Mouse (Mus musculus) embryonic fibroblast, embryonic 13.5 days (primary cell): Measurements from ENCODE around the gene Ensa. TPM values are rescaled to one million over a fixed set of nuclear protein-coding genes. Genes with fewer than 3 reads are reported as not detected.

Source experiments
- H3K27ac ChIP-seq: 2 replicates; pipeline ENCODE4 v1.5.1; 2012; ENCODE audit warnings: low read length, control low read depth, inconsistent platforms; ENCODE audit not compliant: insufficient read depth
- H3K4me1 ChIP-seq: 2 replicates; pipeline ENCODE4 v1.6.1; 2011; ENCODE audit warnings: low read length; ENCODE audit not compliant: control insufficient read depth, insufficient read depth
- H3K4me3 ChIP-seq: 2 replicates; pipeline ENCODE4 v1.5.1; 2011; ENCODE audit warnings: mild to moderate bottlenecking, control low read depth, low read length; ENCODE audit not compliant: insufficient read depth
- CTCF ChIP-seq: IDR thresholded peaks from 2 replicates; pipeline ENCODE4 v1.5.1; 2011; ENCODE audit warnings: mild to moderate bottlenecking, control low read depth, low read length, moderate library complexity, borderline replicate concordance; ENCODE audit not compliant: insufficient read depth
- POLR2A ChIP-seq: IDR thresholded peaks from 2 replicates; pipeline ENCODE4 v1.6.1; 2011; ENCODE audit warnings: low read depth, mild to moderate bottlenecking, control low read depth, low read length, moderate library complexity
- polyA plus RNA-seq: library from polyadenylated mRNA; stranded (reverse); fragments of >200 nt; gene quantifications from 2 replicates; pipeline ENCODE4 v1.2.4, GENCODE M21; 2011; ENCODE audit warnings: low read depth; ENCODE audit not compliant: missing spikeins, insufficient read length

Ensa gene
- polyA plus RNA-seq, 1 experiment: 86.4 TPM

- peak overlapping the region; percentile 98 for H3K27ac ChIP-seq
- peaks cover 25% of the 10 kb centered on the region for H3K4me1 ChIP-seq
- TF ChIP-seq CTCF (peak; percentile 78), POLR2A (no peak)
- no peak overlapping the region for H3K4me3 ChIP-seq
Observed at GRCm38 (mm10) chr3:95676745-95677419, 52.1 kb downstream of the Ensa start.

GRCm38 (mm10) chr3:95677420-95678090 is 52.8 kb downstream of the Ensa start:
- Histone ChIP-seq H3K27ac (no peak overlapping the region), H3K4me3 (no peak overlapping the region), H3K4me1 (peaks cover 19% of the 10 kb centered on the region)
- TF ChIP-seq POLR2A (no peak), CTCF (no peak)

- Histone ChIP-seq H3K4me3 (no peak overlapping the region), H3K4me1 (peaks cover 8% of the 10 kb centered on the region), H3K27ac (no peak overlapping the region)
- TF ChIP-seq CTCF: no peak
- no peak for TF ChIP-seq POLR2A
Observed at GRCm38 (mm10) chr3:95679551-95679950, 54.8 kb downstream of the Ensa start.

GRCm38 (mm10) chr3:95680673-95681072 is 55.9 kb downstream of the Ensa start:
- peaks cover 3% of the 10 kb centered on the region for H3K4me1 ChIP-seq
- TF ChIP-seq CTCF (no peak), POLR2A (no peak)

GRCm38 (mm10) chr3:95681365-95681764 is 56.6 kb downstream of the Ensa start:
- TF ChIP-seq POLR2A (no peak), CTCF (no peak)
- peaks cover under 1% of the 10 kb centered on the region; the same call in 1 of the 2 replicates for H3K4me1 ChIP-seq

More at GRCm38 (mm10) chr3:95680673-95681072, 55.9 kb downstream of the Ensa start:
- H3K4me3 ChIP-seq: no peak overlapping the region
- H3K27ac ChIP-seq: no peak overlapping the region

More at GRCm38 (mm10) chr3:95681365-95681764, 56.6 kb downstream of the Ensa start:
- H3K27ac ChIP-seq: no peak overlapping the region
- H3K4me3 ChIP-seq: no peak overlapping the region

Other genes with a start within 250 kb of the Ensa start
- gene 4930558C23Rik, start 222.2 kb upstream of the Ensa start, polyA plus RNA-seq: not detected in 2 replicates
- gene Arnt, start 190.6 kb upstream of the Ensa start, polyA plus RNA-seq: 56.8 and 72.1 TPM in 2 replicates
- 60.5 and 72.7 TPM in 2 replicates for gene Ctsk, start 125.7 kb upstream of the Ensa start, polyA plus RNA-seq
- gene Ctss, start 98.2 kb upstream of the Ensa start, polyA plus RNA-seq: 0.60 and 5.1 TPM in 2 replicates
- gene Hormad1, start 65.3 kb upstream of the Ensa start, polyA plus RNA-seq: not detected in 2 replicates
- 20.7 and 27.6 TPM in 2 replicates for gene Golph3l, start 36.1 kb upstream of the Ensa start, polyA plus RNA-seq
- gene Mcl1, start 33.8 kb downstream of the Ensa start, polyA plus RNA-seq: 109 and 118 TPM in 2 replicates
- gene Adamtsl4, start 62.9 kb downstream of the Ensa start, polyA plus RNA-seq: 18.9 and 26.4 TPM in 2 replicates
- gene Ecm1, start 114.6 kb downstream of the Ensa start, polyA plus RNA-seq: 155 and 327 TPM in 2 replicates
- 36.7 and 37.5 TPM in 2 replicates for gene Tars2, start 135.2 kb downstream of the Ensa start, polyA plus RNA-seq
- gene Rprd2, start 193.9 kb downstream of the Ensa start, polyA plus RNA-seq: 32.2 and 37.1 TPM in 2 replicates
- 37.4 and 37.7 TPM in 2 replicates for gene Prpf3, start 230.9 kb downstream of the Ensa start, polyA plus RNA-seq
- gene Mrps21, start 246.5 kb downstream of the Ensa start, polyA plus RNA-seq: 171 and 236 TPM in 2 replicates